Mouse (Mus musculus) kidney, adult 2 months (tissue): ENCODE data around the gene Selenos.

ENCODE experiments used
- CTCF ChIP-seq: fragments of 200-500 bp; conservative IDR thresholded peaks from 2 replicates; pipeline ENCODE4 v1.5.1; 2011; ENCODE audit warnings: low read depth, mild to moderate bottlenecking, control low read depth, low read length, moderate library complexity, mixed read lengths; ENCODE audit not compliant: insufficient read depth, insufficient read length
- POLR2A ChIP-seq: fragments of 200-500 bp; IDR thresholded peaks from one replicate; pipeline ENCODE4 v1.6.1; 2011; ENCODE audit warnings: low read depth, low read length, control low read depth

DNA sequence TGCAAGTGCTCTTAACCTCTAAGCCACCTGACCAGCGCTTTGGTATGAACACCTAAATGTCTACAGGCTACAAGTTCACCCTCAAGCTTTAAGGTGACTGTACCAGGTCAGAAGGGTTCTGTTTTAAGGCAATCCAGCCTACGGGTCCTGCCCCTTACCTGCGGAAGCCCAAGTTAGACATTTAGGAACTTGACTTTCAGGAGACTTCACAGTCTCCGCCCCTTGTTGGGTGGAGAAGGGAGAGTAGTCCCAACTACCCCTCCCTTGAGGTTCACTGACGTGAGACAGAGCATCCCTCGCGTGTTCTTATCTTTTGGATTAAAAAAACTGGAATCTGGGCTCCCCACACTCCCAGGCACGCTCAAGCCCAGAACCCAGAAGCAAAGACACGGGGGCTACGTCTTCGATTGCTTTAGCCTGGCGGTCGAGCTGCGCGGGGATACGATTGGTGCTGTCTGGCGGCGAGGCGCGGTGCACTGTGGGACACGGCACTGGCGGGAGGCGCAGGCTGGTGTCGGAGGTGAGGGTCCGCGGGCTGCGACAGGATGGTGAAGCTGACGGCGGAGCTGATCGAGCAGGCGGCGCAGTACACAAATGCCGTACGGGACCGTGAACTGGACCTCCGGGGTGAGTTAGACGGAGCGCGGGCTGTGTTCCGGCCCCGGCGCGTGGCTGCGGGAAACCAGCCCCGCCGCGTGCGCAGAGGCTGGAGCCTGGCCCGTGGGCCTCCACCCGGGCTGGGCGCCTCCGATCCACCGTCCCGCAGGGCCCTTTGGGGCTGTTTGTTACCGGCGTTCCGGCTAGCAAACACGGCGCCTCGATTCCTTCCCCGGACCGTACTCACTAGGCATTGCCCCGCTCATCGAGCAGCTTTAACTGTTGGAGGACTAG is 19.1 kb upstream of the Selenos start:
- TF ChIP-seq POLR2A (peak; percentile 68), CTCF (no peak)
